Mouse (Mus musculus) lung, adult 2 months (tissue): ENCODE results near the gene Mrpl28. TPM values are rescaled to one million over a fixed set of nuclear protein-coding genes. Genes with fewer than 3 reads are reported as not detected.
"Not testable (repeated sequence)": the region's sequence is repeated elsewhere in the genome, so short reads cannot be mapped to it uniquely, and the experiment has no call there.

ENCODE experiments used
- DNase-seq: peaks from one replicate; pipeline ENCODE4 v3.0.0; 2022
- H3K4me1 ChIP-seq: fragments of 200-500 bp; 2 replicates; pipeline ENCODE4 v1.6.1; 2011; ENCODE audit warnings: low read length; ENCODE audit not compliant: control insufficient read depth, insufficient read depth
- H3K4me3 ChIP-seq: fragments of 200-500 bp; replicated peaks from 2 replicates; pipeline ENCODE3; 2011; ENCODE audit warnings: low read depth, mild to moderate bottlenecking, control low read depth, low read length; ENCODE audit errors: extremely low read depth
- CTCF ChIP-seq: fragments of 200-500 bp; IDR thresholded peaks from 2 replicates; pipeline ENCODE4 v1.5.1; 2011; ENCODE audit warnings: mild to moderate bottlenecking, low read length, control low read depth; ENCODE audit not compliant: insufficient read depth
- POLR2A ChIP-seq: fragments of 200-500 bp; IDR thresholded peaks from 2 replicates; pipeline ENCODE4 v1.6.1; 2011; ENCODE audit warnings: low read depth, mild to moderate bottlenecking, control low read depth, low read length, borderline replicate concordance; ENCODE audit errors: extremely low read depth
- WGBS: fragments of 180-500 bp; shearing (Covaris S2); methylation state at CpG from one replicate; pipeline ENCODE4 v1.1.7; 2018; 5-methylcytosine and 5-hydroxymethylcytosine counted together
- polyA plus RNA-seq: library from polyadenylated mRNA; depleted of rRNA; stranded (reverse); fragments of >200 nt; gene quantifications from 2 replicates; pipeline ENCODE4 v1.2.3, GENCODE M21; 2012; rRNA removed

Gene Mrpl28
- polyA plus RNA-seq, 1 experiment = 43.4 TPM

- TF ChIP-seq POLR2A (no peak), CTCF (no peak)
- no peak for DNase-seq
- no peaks in the 10 kb centered on the region; the same call in 1 of the 2 replicates for H3K4me1 ChIP-seq
- WGBS = 93% methylated on average over 2 of the region's 2 CpGs
- H3K4me3 ChIP-seq = no peak overlapping the region
These were observed 28.8 kb downstream of the Mrpl28 start for GRCm38 (mm10) chr17:26151886-26152630.

- 78% methylated on average over 1 of the region's 1 CpGs for WGBS
- TF ChIP-seq CTCF = no peak
- no peak for TF ChIP-seq POLR2A
- Histone ChIP-seq H3K4me1 (0 out of 2 replicates have a peak, but pooled peaks cover 3% of the 10 kb centered on the region), H3K4me3 (no peak overlapping the region)
- no peak for DNase-seq
These were observed 39.4 kb downstream of the Mrpl28 start for GRCm38 (mm10) chr17:26162736-26163135.

- TF ChIP-seq CTCF = no peak
- no peak for TF ChIP-seq POLR2A
- H3K4me3 ChIP-seq = no peak overlapping the region
- 55% methylated on average over 2 of the region's 2 CpGs for WGBS
- no peak for DNase-seq
- H3K4me1 ChIP-seq = peaks cover 3% of the 10 kb centered on the region; the same call in 1 of the 2 replicates
These were observed 44.7 kb downstream of the Mrpl28 start for GRCm38 (mm10) chr17:26168039-26168438.

GRCm38 (mm10) chr17:26175248-26175647, 51.9 kb downstream of the Mrpl28 start:
- not testable (repeated sequence) for H3K4me3 ChIP-seq, H3K4me1 ChIP-seq, DNase-seq
- WGBS = 91% methylated on average over 2 of the region's 2 CpGs

Other genes starting within 250 kb of the Mrpl28 start
- gene Mettl26, start 248.4 kb upstream of the Mrpl28 start, polyA plus RNA-seq = 78.1 and 103 TPM in 2 replicates
- 1.0 and 1.4 TPM in 2 replicates for gene Wfikkn1, start 242.6 kb upstream of the Mrpl28 start, polyA plus RNA-seq
- 40.2 and 62.6 TPM in 2 replicates for gene Rab40c, start 203.8 kb upstream of the Mrpl28 start, polyA plus RNA-seq
- gene Pigq, start 178.6 kb upstream of the Mrpl28 start, polyA plus RNA-seq = 107 and 131 TPM in 2 replicates
- gene Nhlrc4, start 178.5 kb upstream of the Mrpl28 start, polyA plus RNA-seq = 24.4 and 37.5 TPM in 2 replicates
- gene A930017K11Rik, start 170.9 kb upstream of the Mrpl28 start, polyA plus RNA-seq = not detected in 2 replicates
- 45.9 and 49.7 TPM in 2 replicates for gene Capn15, start 137.7 kb upstream of the Mrpl28 start, polyA plus RNA-seq
- 41.3 and 46.5 TPM in 2 replicates for gene Rab11fip3, start 53.9 kb upstream of the Mrpl28 start, polyA plus RNA-seq
- gene Decr2, start 33.2 kb upstream of the Mrpl28 start, polyA plus RNA-seq = 12.1 and 16.7 TPM in 2 replicates
- 5.4 and 7.5 TPM in 2 replicates for gene Nme4, start 27.9 kb upstream of the Mrpl28 start, polyA plus RNA-seq
- 60.0 and 65.3 TPM in 2 replicates for gene Tmem8, start 10.2 kb upstream of the Mrpl28 start, polyA plus RNA-seq
- 14.0 and 17.5 TPM in 2 replicates for gene Axin1, start 15.2 kb downstream of the Mrpl28 start, polyA plus RNA-seq
- 0.62 and 0.70 TPM in 2 replicates for gene Pdia2, start 75.6 kb downstream of the Mrpl28 start, polyA plus RNA-seq
- 52.9 and 59.5 TPM in 2 replicates for gene Rgs11, start 79.5 kb downstream of the Mrpl28 start, polyA plus RNA-seq
- gene Arhgdig, start 84.3 kb downstream of the Mrpl28 start, polyA plus RNA-seq = 27.3 and 30.4 TPM in 2 replicates
- 60.4 and 76.1 TPM in 2 replicates for gene Fam234a, start 120.7 kb downstream of the Mrpl28 start, polyA plus RNA-seq
- 16.9 and 19.1 TPM in 2 replicates for gene Luc7l, start 129.4 kb downstream of the Mrpl28 start, polyA plus RNA-seq